Mouse (Mus musculus): ENCODE results near the gene Pak4.

Gene Pak4

GRCm38 (mm10) chr7:28587644-28588043 is 10.3 kb downstream of the Pak4 start:
- no peak for ATAC-seq (ENCODE audit: low TSS enrichment)

DNA sequence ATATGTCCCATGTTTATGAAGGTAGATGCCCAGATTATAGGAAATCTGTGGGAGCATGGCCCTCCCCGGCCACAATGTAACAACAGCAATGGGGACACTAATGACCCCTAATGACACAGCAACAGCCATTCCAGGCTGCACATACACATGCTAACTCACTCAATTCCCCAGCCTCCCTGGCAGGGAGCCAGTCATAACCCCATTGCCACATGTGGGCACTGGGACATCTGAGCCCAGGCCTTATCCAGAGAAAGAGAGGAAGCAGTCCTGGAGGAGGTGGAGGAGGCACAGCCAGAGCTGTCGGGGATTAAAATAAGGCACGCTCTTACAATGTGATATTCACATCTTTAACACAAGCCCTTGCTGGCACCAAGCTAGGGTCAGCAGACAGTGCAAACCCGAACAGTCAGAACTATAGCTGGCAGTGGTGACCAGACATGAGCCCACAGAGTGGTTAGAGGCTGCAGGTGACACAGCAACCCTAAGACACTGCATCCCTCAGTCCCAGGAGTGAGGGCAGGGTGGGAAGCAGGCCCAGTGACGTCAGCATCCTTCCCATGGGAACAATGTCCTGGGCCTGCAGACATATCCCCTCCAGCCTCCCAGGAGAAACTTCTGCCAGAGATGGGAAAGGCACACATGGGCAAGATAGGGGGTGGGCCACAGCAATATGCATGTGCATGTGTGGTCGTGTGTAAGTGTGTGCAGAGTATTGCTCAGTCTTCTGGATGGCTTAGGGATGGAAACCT is 11.1 kb downstream of the Pak4 start:
- no peak for ATAC-seq (ENCODE audit: low TSS enrichment)

DNA sequence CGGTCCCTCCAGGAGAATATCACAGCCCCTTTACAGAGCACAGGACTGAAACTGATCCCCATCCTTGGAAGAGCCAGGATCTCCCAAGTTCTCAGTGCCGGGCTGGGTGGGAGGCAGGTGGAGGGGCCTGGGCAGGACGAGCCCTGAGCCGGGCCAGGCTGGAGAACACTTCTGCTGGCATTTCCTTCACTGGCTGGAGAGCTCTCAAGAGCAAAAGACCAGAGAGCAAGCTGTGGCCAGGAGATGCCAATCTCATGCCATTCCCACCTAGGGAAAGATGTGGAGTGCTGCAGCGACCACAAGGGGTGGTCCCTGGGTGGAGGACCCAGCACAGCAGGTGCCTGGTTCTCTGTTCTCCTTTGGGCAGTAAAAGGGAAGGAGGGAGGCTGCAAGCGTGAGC is 13.0 kb downstream of the Pak4 start:
- no peak for ATAC-seq (ENCODE audit: low TSS enrichment)

DNA sequence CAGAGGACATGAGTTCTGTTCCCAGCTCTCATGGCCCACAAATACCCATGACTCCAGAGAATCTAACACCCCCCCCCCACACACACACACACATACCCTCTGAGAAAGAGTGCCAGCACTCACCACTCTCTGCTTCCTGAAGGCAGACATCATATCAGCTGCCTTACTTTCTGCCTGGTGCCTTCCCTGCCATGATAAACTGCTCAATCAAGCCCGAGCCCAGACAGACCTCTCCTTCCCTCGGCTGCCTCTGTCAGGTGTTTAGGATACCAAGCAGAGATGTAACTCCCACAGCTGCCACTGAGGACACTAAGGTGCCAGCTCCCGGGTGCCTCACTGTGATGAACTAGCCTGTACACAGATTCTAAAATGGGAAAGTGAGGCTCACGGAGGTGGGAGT is 13.5 kb downstream of the Pak4 start:
- ATAC-seq (ENCODE audit: low TSS enrichment) = no peak

- peak; percentile 13; the same call in 1 of the 2 replicates for ATAC-seq (ENCODE audit: low TSS enrichment)
Measured at GRCm38 (mm10) chr7:28583570-28584344, 14.2 kb downstream of the Pak4 start.

GRCm38 (mm10) chr7:28582841-28583240 is 15.1 kb downstream of the Pak4 start:
- no peak for ATAC-seq (ENCODE audit: low TSS enrichment)

- no peak for ATAC-seq (ENCODE audit: low TSS enrichment)
Measured at GRCm38 (mm10) chr7:28581721-28582120, 16.3 kb downstream of the Pak4 start.

DNA sequence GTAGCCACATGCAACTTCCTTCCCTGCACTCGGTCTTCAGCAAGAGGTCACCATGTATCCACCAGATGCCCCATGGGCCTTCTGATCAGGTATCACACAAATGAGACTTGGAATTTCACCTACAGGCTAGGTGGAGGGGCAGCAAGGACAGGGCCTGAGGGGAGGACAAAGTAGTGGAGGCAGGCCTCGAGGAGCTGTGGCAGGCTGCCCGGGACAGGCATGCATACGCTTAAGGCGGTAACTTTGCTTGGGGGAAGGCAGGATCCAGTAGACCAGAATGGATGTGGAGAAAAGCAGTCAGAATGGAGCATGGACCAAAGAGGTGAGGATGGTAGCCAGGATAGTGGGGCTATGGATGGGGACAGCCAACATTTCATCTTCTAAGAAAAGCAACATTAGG is 18.2 kb downstream of the Pak4 start:
- ATAC-seq (ENCODE audit: low TSS enrichment) = no peak

GRCm38 (mm10) chr7:28578543-28579053 is 19.4 kb downstream of the Pak4 start:
- ATAC-seq (ENCODE audit: low TSS enrichment) = no peak

DNA sequence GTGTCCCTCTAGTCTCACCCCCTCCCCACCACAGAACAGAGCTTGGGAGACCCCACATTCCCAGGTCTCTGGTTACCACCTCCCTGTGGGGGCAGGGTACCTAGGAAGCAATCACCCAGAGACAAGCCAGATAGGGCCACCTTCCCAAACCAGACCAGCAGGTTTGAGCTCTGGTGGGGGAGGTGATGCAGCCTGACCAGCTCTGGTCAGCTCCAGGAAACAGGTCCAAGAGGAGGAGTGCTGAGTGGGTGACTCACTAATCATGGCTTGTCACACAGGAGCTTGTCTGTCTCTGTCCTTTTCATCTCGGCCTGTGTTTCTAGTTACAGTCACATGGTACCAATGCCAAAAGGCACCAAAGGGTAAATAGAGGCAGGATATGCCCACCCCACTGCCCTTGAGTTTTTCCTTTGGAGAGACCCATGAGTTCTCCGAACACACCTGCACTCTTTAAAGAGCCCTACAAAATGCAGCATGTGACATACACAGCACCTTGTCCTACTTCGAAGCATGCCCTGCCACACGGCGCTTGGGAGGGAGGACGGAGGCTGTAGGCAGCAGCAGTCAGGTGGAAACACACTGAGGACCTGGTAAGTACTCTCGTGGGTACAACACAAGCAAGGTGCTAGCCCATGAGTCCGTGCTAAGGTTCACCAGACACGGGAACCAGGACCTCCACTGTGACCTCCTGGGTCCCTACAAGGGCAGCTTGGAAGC is 20.0 kb downstream of the Pak4 start:
- ATAC-seq (ENCODE audit: low TSS enrichment) = no peak

GRCm38 (mm10) chr7:28576271-28576914 is 21.6 kb downstream of the Pak4 start:
- ATAC-seq (ENCODE audit: low TSS enrichment) = peak; percentile 44; the same call in 1 of the 2 replicates

- ATAC-seq (ENCODE audit: low TSS enrichment) = no peak
Measured at GRCm38 (mm10) chr7:28575597-28575996, 22.4 kb downstream of the Pak4 start.

- ATAC-seq (ENCODE audit: low TSS enrichment) = no peak
Measured at GRCm38 (mm10) chr7:28573236-28573635, 24.7 kb downstream of the Pak4 start.

- no peak for ATAC-seq (ENCODE audit: low TSS enrichment)
Measured at GRCm38 (mm10) chr7:28572689-28573088, 25.3 kb downstream of the Pak4 start.

GRCm38 (mm10) chr7:28570982-28571682 is 26.9 kb downstream of the Pak4 start:
- no peak for ATAC-seq (ENCODE audit: low TSS enrichment)

GRCm38 (mm10) chr7:28570291-28570981 is 27.5 kb downstream of the Pak4 start:
- ATAC-seq (ENCODE audit: low TSS enrichment) = peak; percentile 75; the same call in 1 of the 2 replicates

DNA sequence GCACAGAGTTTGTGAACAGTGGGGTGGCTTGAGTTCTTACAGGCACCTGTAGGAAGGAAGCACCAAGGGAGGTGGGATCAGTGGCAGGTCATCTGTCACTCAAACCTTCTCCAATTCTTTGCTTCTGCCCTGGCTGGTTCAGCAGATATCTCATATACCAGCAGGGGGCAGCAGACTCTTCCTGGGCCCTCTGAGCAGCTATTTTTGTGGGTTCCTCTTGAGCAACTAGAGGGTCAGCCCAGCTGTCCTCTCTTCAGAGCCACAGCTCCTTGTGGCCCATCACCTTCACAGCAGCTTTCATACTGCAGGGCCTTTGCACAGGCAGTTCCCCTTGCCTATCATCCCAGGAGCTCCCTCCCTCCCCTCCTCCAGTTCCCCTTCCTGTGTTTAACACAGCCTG is 29.7 kb downstream of the Pak4 start:
- peak; percentile 21; the same call in 1 of the 2 replicates for ATAC-seq (ENCODE audit: low TSS enrichment)

DNA sequence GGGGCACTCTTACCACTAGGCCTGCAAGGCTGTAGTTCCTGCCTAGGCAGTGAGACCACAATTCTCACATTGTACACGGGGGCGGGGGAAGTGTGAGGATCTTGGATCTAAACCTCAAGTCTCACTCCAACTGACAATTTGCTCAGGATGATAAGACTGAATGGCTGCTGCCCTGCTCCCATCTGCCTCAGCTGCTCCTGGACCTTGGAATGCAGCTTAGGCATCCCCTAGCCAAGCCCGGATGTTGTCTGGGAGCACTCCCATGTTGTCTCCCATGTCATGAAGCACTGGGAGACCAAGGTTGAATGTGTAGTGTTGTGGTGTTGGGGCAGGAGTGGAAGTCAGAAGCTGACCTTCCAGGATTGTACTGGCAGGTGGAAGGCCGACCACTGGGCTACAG is 30.4 kb downstream of the Pak4 start:
- no peak for ATAC-seq (ENCODE audit: low TSS enrichment)

GRCm38 (mm10) chr7:28565407-28565806 is 32.6 kb downstream of the Pak4 start:
- no peak for ATAC-seq (ENCODE audit: low TSS enrichment)

GRCm38 (mm10) chr7:28562951-28563350 is 35.0 kb downstream of the Pak4 start:
- no peak for ATAC-seq (ENCODE audit: low TSS enrichment)

Data from frontal cortex, adult (tissue).